Mouse (Mus musculus) limb, embryonic 13.5 days (tissue): ENCODE measurements around the gene Hypk. TPM values are rescaled to one million over a fixed set of nuclear protein-coding genes. Genes with fewer than 3 reads are reported as not detected.
"Not testable (repeated sequence)": the region's sequence is repeated elsewhere in the genome, so short reads cannot be mapped to it uniquely, and the experiment has no call there.

Experiments used
- ATAC-seq: fragments of 200-750 bp; cut with Nextera tagmentation; 2 replicates; pipeline ENCODE4 v1.8.0; 2017; ENCODE audit warnings: low read depth, moderate number of reproducible peaks, moderate TSS enrichment; ENCODE audit not compliant: low FRiP score
- H3K27ac ChIP-seq: fragments of 300-500 bp; sonication (generic); 2 replicates; pipeline ENCODE4 v1.5.1; 2015; ENCODE audit warnings: inconsistent platforms, mild to moderate bottlenecking, moderate library complexity
- H3K27me3 ChIP-seq: fragments of 300-500 bp; sonication (generic); 2 replicates; pipeline ENCODE4 v1.6.1; 2015; ENCODE audit warnings: mild to moderate bottlenecking, inconsistent platforms
- H3K36me3 ChIP-seq: fragments of 300-500 bp; sonication (generic); 2 replicates; pipeline ENCODE4 v1.6.1; 2015; ENCODE audit warnings: inconsistent platforms, mild to moderate bottlenecking, moderate library complexity
- H3K4me1 ChIP-seq: fragments of 300-500 bp; sonication (generic); 2 replicates; pipeline ENCODE4 v1.6.1; 2015; ENCODE audit warnings: inconsistent platforms
- H3K4me2 ChIP-seq: fragments of 300-500 bp; sonication (generic); replicated peaks from 2 replicates; pipeline ENCODE4 v1.6.1; 2015; ENCODE audit warnings: inconsistent platforms, mild to moderate bottlenecking, moderate library complexity
- H3K4me3 ChIP-seq: fragments of 300-500 bp; sonication (generic); 2 replicates; pipeline ENCODE4 v1.5.1; 2015; ENCODE audit warnings: moderate library complexity, mild to moderate bottlenecking, inconsistent platforms
- H3K9ac ChIP-seq: fragments of 300-500 bp; sonication (generic); 2 replicates; pipeline ENCODE4 v1.6.1; 2015; ENCODE audit warnings: mild to moderate bottlenecking, inconsistent platforms
- H3K9me3 ChIP-seq: fragments of 300-500 bp; sonication (generic); 2 replicates; pipeline ENCODE4 v1.6.1; 2016; ENCODE audit warnings: inconsistent platforms
- WGBS: fragments of 180-500 bp; shearing (Covaris S2); methylation state at CpG from one replicate; pipeline ENCODE4 v1.1.7; 2015; 5-methylcytosine and 5-hydroxymethylcytosine counted together
- polyA plus RNA-seq: library from polyadenylated mRNA; unstranded; fragments of >200 nt; fragmentation: Nextera tagmentation; extraction: Ambion mirVana; gene quantifications from 2 replicates; pipeline ENCODE4 v1.2.1, GENCODE M21; 2015

Gene Hypk
- polyA plus RNA-seq, 1 experiment from 2014 or later = 133 TPM

DNA sequence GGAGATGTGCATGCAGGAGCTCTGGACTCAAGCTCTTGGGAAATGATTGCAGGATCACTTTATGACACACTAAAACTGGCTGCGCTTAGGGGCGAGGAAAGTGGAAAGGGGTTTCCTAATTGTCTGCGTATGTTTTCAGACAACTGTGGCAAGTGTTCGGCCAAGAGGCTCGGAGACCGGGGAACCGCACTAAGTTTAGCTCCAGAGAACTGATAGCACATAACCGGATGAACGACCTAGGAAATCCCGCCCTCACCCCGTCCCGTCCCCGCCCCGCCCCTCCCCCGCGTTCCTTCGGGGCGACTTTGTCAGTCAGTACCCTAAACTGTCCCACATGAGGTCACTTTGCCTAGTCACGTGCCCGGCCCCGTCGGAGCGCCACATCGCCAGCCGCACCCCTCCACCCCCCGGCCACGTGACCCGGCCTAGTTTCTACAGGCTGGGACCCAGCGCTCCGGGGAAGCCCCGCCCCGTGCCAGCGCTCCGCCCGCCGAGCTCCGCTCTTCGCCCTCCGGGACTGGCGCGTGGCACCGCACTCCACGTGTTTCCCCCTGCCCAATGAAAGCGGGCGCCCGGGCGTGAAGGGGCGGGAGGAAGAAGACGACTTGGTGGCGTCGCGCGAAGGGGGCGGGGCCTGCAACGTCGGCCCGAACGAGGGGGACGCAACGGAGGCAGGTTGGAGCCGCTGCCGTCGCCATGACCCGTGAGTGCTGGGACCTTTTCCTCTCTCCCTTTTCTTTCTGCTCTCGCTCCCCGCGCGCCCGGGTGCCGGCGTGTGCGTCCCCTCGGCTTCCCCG is 4.2 kb upstream of the Hypk start, which contains the start of gene Serf2:
TSS of gene Serf2 (plus strand) at position 457 of the 797 bp plus-strand sequence.
- peak within 1 kb of the TSS; percentile 77 for H3K4me2 ChIP-seq
- H3K9me3 ChIP-seq = no peaks in the 10 kb centered on the region
- peak; percentile 98 for ATAC-seq
- peak within 1 kb of the TSS; percentile 99 for H3K9ac ChIP-seq
- no peaks in the 10 kb centered on the region for H3K27me3 ChIP-seq
- H3K36me3 ChIP-seq = peaks cover 27% of the 10 kb centered on the region
- H3K4me3 ChIP-seq = peak within 1 kb of the TSS; percentile 99
- under 1% methylated on average over 70 of the region's 74 CpGs for WGBS
- H3K27ac ChIP-seq = peak within 1 kb of the TSS; percentile 98
- peaks cover 23% of the 10 kb centered on the region for H3K4me1 ChIP-seq

DNA sequence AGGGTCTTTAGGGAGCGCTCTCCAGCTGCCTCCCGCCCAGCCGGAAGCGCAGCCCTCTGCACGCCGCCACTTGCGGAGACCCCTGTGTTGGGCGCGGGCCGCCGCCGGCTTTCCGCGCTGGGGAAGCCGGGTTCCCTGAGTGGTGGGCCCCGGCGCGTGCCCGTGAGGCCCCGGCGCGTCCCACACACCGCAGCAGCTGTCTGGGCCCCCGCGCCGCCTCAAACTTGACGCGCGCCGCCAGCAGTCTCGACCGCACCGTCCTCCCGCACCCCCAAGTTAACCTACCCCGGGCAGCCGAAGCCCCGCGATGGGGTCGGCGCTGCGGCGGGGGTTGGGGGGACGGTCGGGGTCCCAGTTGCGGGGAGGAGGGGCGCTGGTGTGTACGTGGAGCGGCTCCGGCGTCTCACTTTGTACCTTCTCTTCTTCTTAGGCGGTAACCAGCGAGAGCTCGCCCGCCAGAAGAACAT is 3.5 kb upstream of the Hypk start:
- no peaks in the 10 kb centered on the region for H3K9me3 ChIP-seq
- peak overlapping the region; percentile 74 for H3K4me2 ChIP-seq
- ATAC-seq = peak; percentile 54
- H3K4me3 ChIP-seq = peak overlapping the region; percentile 99
- H3K27ac ChIP-seq = peak overlapping the region; percentile 98
- peak overlapping the region; percentile 99 for H3K9ac ChIP-seq
- peaks cover 23% of the 10 kb centered on the region for H3K4me1 ChIP-seq
- H3K36me3 ChIP-seq = peaks cover 29% of the 10 kb centered on the region
- WGBS = under 1% methylated on average over 54 of the region's 54 CpGs
- no peaks in the 10 kb centered on the region for H3K27me3 ChIP-seq

- peaks cover 23% of the 10 kb centered on the region for H3K4me1 ChIP-seq
- H3K4me2 ChIP-seq = peak overlapping the region; percentile 74
- H3K9me3 ChIP-seq = no peaks in the 10 kb centered on the region
- H3K27ac ChIP-seq = peak overlapping the region; percentile 98; the same call in 1 of the 2 replicates
- no peak for ATAC-seq
- H3K27me3 ChIP-seq = no peaks in the 10 kb centered on the region
- under 1% methylated on average over 7 of the region's 7 CpGs for WGBS
- peak overlapping the region; percentile 99 for H3K4me3 ChIP-seq
- peak overlapping the region; percentile 99 for H3K9ac ChIP-seq
- peaks cover 29% of the 10 kb centered on the region for H3K36me3 ChIP-seq
Observed at GRCm38 (mm10) chr2:121450093-121450492, 3.0 kb upstream of the Hypk start.

DNA sequence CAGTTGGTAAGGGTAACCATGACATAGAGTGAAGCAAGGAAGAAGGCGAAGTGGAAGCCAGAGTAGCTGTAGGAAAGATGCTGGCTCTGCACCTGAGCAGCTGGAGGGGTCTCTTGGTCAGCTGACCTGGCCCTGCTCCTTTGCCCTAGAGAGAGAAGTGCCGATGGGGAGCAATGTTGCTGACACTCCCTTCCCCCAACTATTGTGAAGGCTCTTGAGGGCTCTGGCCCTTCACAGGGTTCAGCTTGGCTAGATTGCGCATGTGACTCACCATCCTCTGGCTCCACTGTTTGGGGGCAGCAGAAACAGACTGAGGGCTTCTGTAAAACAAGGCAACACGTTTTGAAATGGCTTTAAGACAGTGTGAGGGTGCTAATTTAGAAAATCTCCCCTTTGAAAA is 729 bp upstream of the Hypk start:
- Histone ChIP-seq H3K4me2 (no peak overlapping the region), H3K36me3 (peaks cover 29% of the 10 kb centered on the region), H3K27me3 (no peaks in the 10 kb centered on the region), H3K4me1 (peaks cover 29% of the 10 kb centered on the region), H3K27ac (no peak overlapping the region), H3K4me3 (no peak overlapping the region), H3K9me3 (no peaks in the 10 kb centered on the region), H3K9ac (no peak overlapping the region)
- WGBS = 85% methylated on average over 4 of the region's 4 CpGs
- no peak for ATAC-seq

- peaks cover 36% of the 10 kb centered on the region for H3K36me3 ChIP-seq
- ATAC-seq = no peak
- peaks cover 29% of the 10 kb centered on the region for H3K4me1 ChIP-seq
- H3K9me3 ChIP-seq = no peaks in the 10 kb centered on the region
- H3K27ac ChIP-seq = no peak overlapping the region
- H3K27me3 ChIP-seq = no peaks in the 10 kb centered on the region
- H3K4me3 ChIP-seq = no peak overlapping the region
- H3K4me2 ChIP-seq = no peak overlapping the region
- no peak overlapping the region for H3K9ac ChIP-seq
- WGBS = 85% methylated on average over 6 of the region's 6 CpGs
Observed at GRCm38 (mm10) chr2:121453917-121454316, 827 bp downstream of the Hypk start.

DNA sequence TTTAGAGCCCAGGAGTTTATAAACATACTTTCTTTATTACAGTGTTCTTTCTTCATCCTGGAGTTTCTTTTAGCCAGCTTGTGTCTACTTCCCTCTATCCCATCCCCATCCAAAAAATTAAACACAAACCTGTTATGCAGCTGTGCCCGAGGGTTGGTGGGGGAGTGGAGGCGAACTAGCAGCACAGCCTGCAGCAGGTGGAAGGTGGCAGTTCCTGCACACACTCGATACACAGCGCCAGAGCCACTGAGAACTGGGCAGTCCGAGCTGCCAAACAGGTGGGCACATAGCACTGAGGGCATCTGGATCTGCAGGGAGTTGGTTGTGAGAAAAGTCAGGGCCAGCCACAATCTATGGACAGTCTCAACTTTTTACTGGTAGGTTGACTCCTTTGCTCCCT is 2.4 kb downstream of the Hypk start:
- Histone ChIP-seq H3K27me3 (no peaks in the 10 kb centered on the region), H3K4me3 (no peak overlapping the region), H3K9me3 (no peaks in the 10 kb centered on the region), H3K4me1 (peaks cover 26% of the 10 kb centered on the region), H3K27ac (no peak overlapping the region), H3K36me3 (peaks cover 51% of the 10 kb centered on the region), H3K4me2 (no peak overlapping the region), H3K9ac (no peak overlapping the region)
- ATAC-seq = no peak
- 71% methylated on average over 5 of the region's 5 CpGs for whole genome bisulfite sequencing

- H3K4me2 ChIP-seq = peak within 1 kb of the TSS; percentile 75
- 4% methylated on average over 41 of the region's 41 CpGs for whole genome bisulfite sequencing
- peaks cover 51% of the 10 kb centered on the region for H3K36me3 ChIP-seq
- peak within 1 kb of the TSS; percentile 75; the same call in 1 of the 2 replicates for H3K27ac ChIP-seq
- peaks cover 17% of the 10 kb centered on the region for H3K4me1 ChIP-seq
- H3K9ac ChIP-seq = peak within 1 kb of the TSS; percentile 81
- no peaks in the 10 kb centered on the region for H3K9me3 ChIP-seq
- peak; percentile 87 for ATAC-seq
- H3K27me3 ChIP-seq = no peaks in the 10 kb centered on the region
- peak within 1 kb of the TSS; percentile 76 for H3K4me3 ChIP-seq
Observed at GRCm38 (mm10) chr2:121456692-121457642, 3.9 kb downstream of the Hypk start, which contains the start of gene Serinc4. Gene Serinc4, minus strand, starts transcription at chr2:121456781.

DNA sequence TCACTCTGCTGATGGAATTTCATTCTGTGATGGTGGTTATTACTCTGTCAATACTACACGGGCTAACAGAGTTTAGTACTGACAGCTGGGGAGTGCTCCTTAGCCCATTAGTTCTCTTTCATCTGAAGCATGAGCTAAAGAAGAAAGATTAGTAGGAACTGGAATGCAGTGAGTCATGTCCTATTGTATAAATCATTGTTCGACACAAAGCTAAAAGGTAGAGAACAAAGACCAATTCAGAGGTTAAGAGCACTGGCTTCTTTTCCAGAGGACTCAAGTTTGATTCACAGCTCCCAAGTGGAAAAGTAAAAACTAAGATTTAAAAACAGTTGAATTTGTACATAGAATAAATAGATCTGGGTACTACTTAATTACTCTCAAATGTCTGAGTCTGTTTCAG is 7.0 kb downstream of the Hypk start:
- Histone ChIP-seq H3K4me2 (no peak overlapping the region), H3K9me3 (no peaks in the 10 kb centered on the region), H3K27ac (no peak overlapping the region), H3K27me3 (no peaks in the 10 kb centered on the region), H3K9ac (no peak overlapping the region), H3K4me1 (peaks cover 11% of the 10 kb centered on the region), H3K4me3 (no peak overlapping the region), H3K36me3 (peaks cover 30% of the 10 kb centered on the region)
- WGBS = 76% methylated on average over 2 of the region's 2 CpGs
- no peak for ATAC-seq

DNA sequence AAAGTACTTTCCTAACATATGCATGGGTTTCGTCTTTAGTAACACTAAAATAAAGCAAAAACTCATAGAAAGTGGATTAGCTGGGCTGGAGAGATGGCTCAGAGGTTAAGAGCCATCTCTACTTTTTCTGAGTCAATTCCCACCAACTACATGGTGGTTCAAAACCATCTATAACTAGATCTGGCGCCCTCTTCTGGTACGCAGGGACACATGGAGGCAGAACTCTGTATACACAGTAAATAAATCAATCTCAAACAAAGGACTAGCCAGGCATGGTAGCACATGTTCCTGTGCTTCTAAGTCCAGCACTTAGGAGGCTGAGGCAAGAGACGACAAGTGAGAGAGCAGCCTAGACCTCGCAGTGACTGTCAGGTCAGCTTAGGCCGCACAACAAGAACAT is 15.9 kb downstream of the Hypk start:
- H3K27me3 ChIP-seq, ATAC-seq, H3K9ac ChIP-seq, H3K4me3 ChIP-seq, H3K4me2 ChIP-seq, H3K4me1 ChIP-seq, H3K27ac ChIP-seq, H3K9me3 ChIP-seq: not testable (repeated sequence)
- WGBS = 72% methylated on average over 2 of the region's 6 CpGs
- peaks cover 11% of the 10 kb centered on the region; the same call in 1 of the 2 replicates for H3K36me3 ChIP-seq

DNA sequence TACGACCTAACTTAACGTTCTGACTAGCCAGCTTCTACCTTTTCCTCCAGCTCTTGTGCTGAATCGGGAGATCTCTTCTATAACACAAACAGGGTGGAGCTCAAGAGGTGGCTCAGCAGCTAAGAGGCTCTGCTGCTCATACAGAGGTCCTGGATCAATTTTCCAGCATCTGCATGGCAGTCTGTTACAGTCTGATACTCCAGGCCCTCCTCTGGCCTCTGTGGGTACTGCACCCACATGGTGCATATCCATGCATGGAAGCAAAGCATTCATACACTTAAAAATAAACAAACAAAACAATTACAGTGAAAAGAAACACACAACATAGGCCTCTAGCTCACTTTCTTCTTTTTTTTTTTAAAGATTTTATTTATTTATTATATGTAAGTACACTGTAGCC is 19.7 kb downstream of the Hypk start:
- peak overlapping the region; percentile 63 for H3K4me3 ChIP-seq
- WGBS = 96% methylated on average over 3 of the region's 3 CpGs
- H3K27me3 ChIP-seq = not testable (repeated sequence)

DNA sequence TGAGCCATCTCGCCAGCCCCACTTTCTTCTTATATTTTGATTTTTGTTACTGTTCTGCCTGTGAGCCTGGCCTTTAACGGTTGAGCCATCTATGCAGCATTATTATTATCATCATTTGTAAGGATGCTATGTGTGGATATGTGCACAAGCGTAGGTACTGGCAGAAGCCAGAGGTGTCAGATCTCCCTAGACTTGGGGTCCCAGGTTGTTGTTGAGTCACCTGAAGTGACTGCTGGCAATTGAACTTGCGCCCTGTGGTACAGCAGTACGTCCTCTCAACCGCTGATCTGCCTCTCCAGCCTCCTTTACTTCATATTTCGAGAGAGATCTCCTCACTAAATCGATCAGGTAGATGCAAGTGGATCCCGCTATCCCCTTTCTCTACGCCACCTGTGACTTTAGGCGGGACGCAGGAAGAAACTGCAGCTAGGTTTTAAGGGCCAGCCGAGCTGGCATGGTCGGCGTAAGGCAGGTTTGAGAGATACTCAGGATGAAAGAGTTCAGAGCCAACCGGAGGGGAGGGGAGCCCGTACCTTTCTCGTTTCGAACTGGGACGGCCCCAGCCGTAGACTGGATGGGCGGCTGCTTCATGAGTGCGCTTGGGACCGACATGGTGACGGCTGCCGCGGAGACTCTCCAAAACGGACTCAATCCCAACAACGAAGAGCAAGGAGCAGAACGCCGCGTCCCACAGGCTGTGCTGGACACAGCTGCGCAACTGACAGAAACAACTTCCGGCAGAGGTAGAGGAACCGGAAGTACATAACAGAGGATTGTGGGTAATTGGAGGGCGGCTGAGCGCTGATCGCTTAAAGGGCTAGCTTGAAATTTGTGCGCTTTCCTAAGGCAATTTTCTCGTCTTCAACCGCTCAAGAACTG is 20.4 kb downstream of the Hypk start, which contains the start of gene Mfap1b:
TSS of gene Mfap1b (minus strand) at position 767 of the 879 bp plus-strand sequence.
- not testable (repeated sequence) for H3K27ac ChIP-seq, H3K9me3 ChIP-seq, H3K36me3 ChIP-seq, H3K4me1 ChIP-seq, H3K27me3 ChIP-seq
- peak within 1 kb of the TSS; percentile 71 for H3K9ac ChIP-seq
- peak within 1 kb of the TSS; percentile 73 for H3K4me2 ChIP-seq
- 6% methylated on average over 41 of the region's 41 CpGs for WGBS
- H3K4me3 ChIP-seq = peak within 1 kb of the TSS; percentile 63
- peak; percentile 94 for ATAC-seq

More for the DNA sequence above, 19.7 kb downstream of the Hypk start:
- not testable (repeated sequence) for H3K9me3 ChIP-seq, H3K4me1 ChIP-seq, ATAC-seq, H3K27ac ChIP-seq, H3K9ac ChIP-seq
- peaks cover 11% of the 10 kb centered on the region; the same call in 1 of the 2 replicates for H3K36me3 ChIP-seq
- H3K4me2 ChIP-seq = peak overlapping the region; percentile 73
